ENCODE assay signal across 10 mouse cellular contexts in genomic region chr4:152494360-152494879, GRCm38 (mm10). TPM values are rescaled to one million over a fixed set of nuclear protein-coding genes. Genes with fewer than 3 reads are reported as not detected.
A peak's percentile ranks its signal among the peaks of the same experiment; 100 is the strongest.
DNase-seq lines count a peak whose midpoint lies in the region; ATAC-seq lines count a peak whose summit lies in the region.
"Had no signal": no experiment of that assay in that cellular context is flagged by ENCODE, and none has a peak within 500 bp of the region (broad histone marks: within the 10 kb centered on the region; RNA-seq: fewer than 3 reads in every experiment).

No protein-coding gene starts in this region.

- H3K4me1 ChIP-seq in kidney, embryonic 15.5 days = peaks cover 4% of the 10 kb centered on the region

- no peak overlapping the region for H3K27ac ChIP-seq in kidney, embryonic 15.5 days

- H3K36me3 ChIP-seq in kidney, embryonic 15.5 days = peaks cover 13% of the 10 kb centered on the region

- 0 out of 2 replicates have a peak, but pooled peaks cover 3% of the 10 kb centered on the region for H3K9me3 ChIP-seq in kidney, embryonic 15.5 days (replicated peaks)

- no peak overlapping the region for H3K4me2 ChIP-seq in kidney, embryonic 15.5 days

- intact Hi-C loops in left cerebral cortex, postnatal 25 days (cut with DNase I) = loop anchor here (5.0 kb wide), 1 partner anchor 157 kb away; the partner anchor contains the start of gene Chd5

- H3K27me3 ChIP-seq in kidney, embryonic 15.5 days = no peaks in the 10 kb centered on the region

- ATAC-seq in kidney, embryonic 15.5 days (replicated peaks; ENCODE audit: low FRiP score) = no peak

- WGBS in kidney, embryonic 15.5 days = 46% methylated on average over 20 of the region's 20 CpGs

- no peak overlapping the region for H3K9ac ChIP-seq in kidney, embryonic 15.5 days

- H3K4me3 ChIP-seq in kidney, embryonic 15.5 days (replicated peaks) = no peak overlapping the region

- DNase-seq in kidney, adult 11 months = peak; percentile 34
- DNase-seq in adrenal gland, adult 8-10 months = peak; percentile 55
- DNase-seq in brain, adult 2 months (ENCODE audit: low read depth, low spot score) = peak; percentile 66
- DNase-seq in kidney, postnatal 36 days = peak; percentile 19 to 30
- no peak for DNase-seq in left cerebral cortex, postnatal 25 days (ENCODE audit: low spot score in 2 of 2)
- DNase-seq in urinary bladder, postnatal 10 days (ENCODE audit: low spot score) = no peak
- DNase-seq: layer of hippocampus, adult 9-11 months; lung, postnatal 36 days had no signal

RNA-seq across cellular contexts. Expression of gene Kcnab2, which starts 16.7 kb away (rescaled TPM):
- polyA plus RNA-seq in kidney, embryonic 15.5 days (2015; fragmentation: Nextera tagmentation; extraction: Ambion mirVana) = 5.9 and 6.3 TPM in 2 replicates
- total RNA-seq in adrenal gland, adult 8-10 months (2022) = 1 to 10 TPM; 4.7 to 8.9 (median 8.0) TPM
- total RNA-seq in left cerebral cortex, postnatal 25 days (2021) = 100 to 1,000 TPM; 319 to 332 TPM

RNA-seq across cellular contexts. Expression of gene Nphp4, which starts 17.9 kb away (rescaled TPM):
- polyA plus RNA-seq in kidney, embryonic 15.5 days (2015; fragmentation: Nextera tagmentation; extraction: Ambion mirVana) = 4.1 and 4.9 TPM in 2 replicates
- total RNA-seq in adrenal gland, adult 8-10 months (2022) = 1 to 10 TPM; 2.8 to 6.3 (median 4.6) TPM
- 10 to 100 TPM; 18.3 to 21.4 TPM for total RNA-seq in left cerebral cortex, postnatal 25 days (2021)
- total RNA-seq: liver, adult 2 months had no signal

Comparison
In these comparisons a context has a peak if more than half of its experiments do, and no peak if none do; other contexts are left out.
1. DNase-seq: peak in kidney, adult 11 months (single experiment), adrenal gland, adult 8-10 months (single experiment), brain, adult 2 months (single experiment) and kidney, postnatal 36 days (2 of 2); none in left cerebral cortex, postnatal 25 days (0 of 2) and urinary bladder, postnatal 10 days (single experiment).
2. RNA of gene Kcnab2, which starts 16.7 kb away (total RNA-seq): 319 to 332 TPM in left cerebral cortex, postnatal 25 days; 4.7 to 8.9 TPM in adrenal gland, adult 8-10 months; every median in the first group is over 10 times any median in the second.